Mouse (Mus musculus) heart, adult 2 months (tissue): ENCODE data around the gene Gm47791.

Source experiments
- CTCF ChIP-seq: fragments of 200-600 bp; IDR thresholded peaks from 2 replicates; pipeline ENCODE4 v1.8.1; 2022; ENCODE audit warnings: antibody characterized with exemption, mild to moderate bottlenecking, moderate library complexity
- EP300 ChIP-seq: fragments of 200-500 bp; IDR thresholded peaks from 2 replicates; pipeline ENCODE4 v1.6.1; 2011; ENCODE audit warnings: low read depth, low read length, control low read depth; ENCODE audit not compliant: insufficient read depth
- POLR2A ChIP-seq: fragments of 200-500 bp; IDR thresholded peaks from 2 replicates; pipeline ENCODE4 v1.6.1; 2011; ENCODE audit warnings: mild to moderate bottlenecking, low read depth, low read length, control low read depth; ENCODE audit not compliant: insufficient read depth

DNA sequence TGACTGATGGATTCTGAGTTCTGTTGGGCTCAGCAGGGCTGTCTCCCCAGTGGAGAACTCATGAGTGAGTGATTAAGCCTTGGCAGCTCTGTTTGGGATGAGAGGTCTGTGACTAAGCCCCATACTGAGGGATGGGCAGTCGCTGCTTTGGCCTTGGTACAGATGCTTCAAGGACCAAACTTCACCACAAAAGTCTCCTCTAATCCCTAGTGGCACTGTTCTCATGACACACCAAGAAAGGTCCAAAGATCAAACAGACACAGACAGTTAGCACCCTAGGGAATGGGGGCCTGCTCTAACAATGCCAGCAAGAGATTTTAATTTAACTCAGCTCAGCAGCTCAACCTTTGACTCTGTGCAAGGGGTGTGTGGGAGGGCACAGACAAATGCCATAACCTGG is 40.7 kb upstream of the Gm47791 start:
- TF ChIP-seq CTCF: no peak
- TF ChIP-seq POLR2A: no peak
- no peak for TF ChIP-seq EP300
